Mouse (Mus musculus): Measurements from ENCODE around the gene Fanca. TPM values are rescaled to one million over a fixed set of nuclear protein-coding genes. Genes with fewer than 3 reads are reported as not detected.
A peak's percentile ranks its signal among the peaks of the same experiment; 100 is the strongest.

The Fanca gene
- polyA plus RNA-seq, 1 experiment from 2014 or later: 14.0 TPM

- no peak overlapping the region for H3K9ac ChIP-seq (replicated peaks)
- H3K4me3 ChIP-seq (replicated peaks): no peak overlapping the region
- ATAC-seq: no peak
- no peaks in the 10 kb centered on the region for H3K36me3 ChIP-seq
- H3K27ac ChIP-seq: no peak overlapping the region
- H3K4me1 ChIP-seq (replicated peaks): peaks cover 28% of the 10 kb centered on the region
- no peaks in the 10 kb centered on the region for H3K9me3 ChIP-seq
- 56% methylated on average over 5 of the region's 5 CpGs for WGBS
- no peak overlapping the region for H3K4me2 ChIP-seq (replicated peaks)
- H3K27me3 ChIP-seq: no peaks in the 10 kb centered on the region
Measured at GRCm38 (mm10) chr8:123329961-123330360, 11.6 kb upstream of the Fanca start.

- Histone ChIP-seq H3K9ac (replicated peaks) (no peak overlapping the region), H3K4me3 (replicated peaks) (no peak overlapping the region), H3K9me3 (no peaks in the 10 kb centered on the region), H3K4me1 (replicated peaks) (peaks cover 22% of the 10 kb centered on the region), H3K27me3 (no peaks in the 10 kb centered on the region), H3K4me2 (replicated peaks) (no peak overlapping the region), H3K27ac (no peak overlapping the region), H3K36me3 (no peaks in the 10 kb centered on the region)
- ATAC-seq: no peak
- WGBS: 93% methylated on average over 4 of the region's 4 CpGs
Measured at GRCm38 (mm10) chr8:123329350-123329749, 11.0 kb upstream of the Fanca start.

DNA sequence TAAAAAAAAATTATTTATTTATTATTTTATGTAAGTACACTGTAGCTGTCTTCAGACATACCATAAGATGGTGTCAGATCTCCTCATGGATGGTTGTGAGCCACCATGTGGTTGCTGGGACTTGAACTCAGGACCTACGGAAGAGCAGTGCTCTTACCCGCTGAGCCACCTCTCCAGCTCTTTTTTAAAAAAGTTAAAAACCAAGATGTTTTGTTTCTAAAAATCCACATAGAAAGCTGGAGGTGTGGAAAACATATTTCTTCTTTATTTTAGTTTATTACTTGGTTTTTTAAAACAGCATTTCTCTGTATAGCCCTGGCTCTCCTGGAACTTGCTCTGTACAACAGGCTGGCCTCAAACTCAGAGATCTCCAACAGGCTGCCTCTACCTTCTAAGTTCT is 10.2 kb upstream of the Fanca start:
- no peak overlapping the region for H3K4me2 ChIP-seq (replicated peaks)
- no peaks in the 10 kb centered on the region for H3K36me3 ChIP-seq
- H3K9ac ChIP-seq (replicated peaks): no peak overlapping the region
- no peak for ATAC-seq
- no peak overlapping the region for H3K4me3 ChIP-seq (replicated peaks)
- WGBS: 95% methylated on average over 2 of the region's 2 CpGs
- no peaks in the 10 kb centered on the region for H3K27me3 ChIP-seq
- no peak overlapping the region for H3K27ac ChIP-seq
- H3K9me3 ChIP-seq: no peaks in the 10 kb centered on the region
- H3K4me1 ChIP-seq (replicated peaks): peaks cover 14% of the 10 kb centered on the region

DNA sequence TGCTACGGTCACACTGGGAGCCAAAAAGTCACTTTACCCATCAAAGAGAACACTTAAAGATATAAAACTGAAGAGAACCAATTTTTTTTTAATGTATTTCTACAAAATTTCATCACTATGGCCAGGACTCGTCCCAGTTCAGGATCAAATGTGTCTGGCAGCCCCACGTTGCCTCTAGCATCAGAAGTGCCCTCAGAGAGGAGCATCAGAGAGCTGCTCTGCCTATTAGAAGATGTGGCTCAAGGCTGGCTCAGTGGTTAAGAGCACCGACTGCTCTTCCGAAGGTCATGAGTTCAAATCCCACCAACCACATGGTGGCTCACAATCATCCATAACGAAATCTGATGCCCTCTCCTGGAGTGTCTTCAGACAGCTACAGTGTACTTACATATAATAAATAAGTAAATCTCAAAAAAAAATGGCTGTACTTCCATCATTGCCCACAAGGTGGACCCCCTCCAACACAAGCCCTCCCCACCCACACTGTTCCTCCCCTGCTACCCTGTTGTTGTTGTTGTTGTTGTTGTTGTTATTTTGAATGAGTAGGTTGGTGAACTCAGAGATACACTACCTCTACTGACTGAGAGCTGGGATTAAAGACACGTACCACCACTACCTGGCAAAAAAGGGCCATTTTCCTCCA is 1.3 kb upstream of the Fanca start:
- Histone ChIP-seq H3K27ac (no peak overlapping the region), H3K4me2 (replicated peaks) (no peak overlapping the region), H3K4me1 (replicated peaks) (peaks cover 16% of the 10 kb centered on the region), H3K9me3 (no peaks in the 10 kb centered on the region), H3K27me3 (no peaks in the 10 kb centered on the region), H3K9ac (replicated peaks) (no peak overlapping the region), H3K36me3 (no peaks in the 10 kb centered on the region), H3K4me3 (replicated peaks) (no peak overlapping the region)
- ATAC-seq: no peak
- 48% methylated on average over 7 of the region's 7 CpGs for WGBS

- peak; percentile 89 for ATAC-seq
- H3K27me3 ChIP-seq: no peaks in the 10 kb centered on the region
- H3K9me3 ChIP-seq: no peaks in the 10 kb centered on the region
- 8% methylated on average over 21 of the region's 21 CpGs for WGBS
- H3K27ac ChIP-seq: no peak overlapping the region
- no peaks in the 10 kb centered on the region for H3K36me3 ChIP-seq
- peak overlapping the region; percentile 82 for H3K4me2 ChIP-seq (replicated peaks)
- H3K4me1 ChIP-seq (replicated peaks): peaks cover 16% of the 10 kb centered on the region
- peak overlapping the region; percentile 54 for H3K4me3 ChIP-seq (replicated peaks)
- peak overlapping the region; percentile 73 for H3K9ac ChIP-seq (replicated peaks)
Measured at GRCm38 (mm10) chr8:123317781-123318466, 452 bp downstream of the Fanca start.

DNA sequence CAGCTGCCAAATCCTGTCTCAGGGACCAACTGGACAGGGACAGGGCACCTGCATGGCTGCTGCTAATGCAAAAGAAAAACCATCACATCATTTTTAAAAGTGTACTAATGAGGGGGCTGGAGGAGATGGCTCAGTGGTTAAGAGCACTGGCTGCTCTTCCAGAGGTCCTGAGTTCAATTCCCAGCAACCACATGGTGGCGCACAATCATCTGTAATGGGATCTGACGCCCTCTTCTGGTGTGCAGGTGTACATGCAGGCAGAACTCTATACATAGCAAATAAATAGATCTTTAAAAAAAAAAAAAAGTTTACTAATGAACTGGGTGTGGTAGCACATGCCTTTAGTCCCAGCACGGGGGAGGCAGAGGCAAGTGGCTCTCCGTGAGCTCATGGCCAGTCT is 9.6 kb downstream of the Fanca start:
- 72% methylated on average over 4 of the region's 4 CpGs for WGBS
- Histone ChIP-seq H3K27me3 (no peaks in the 10 kb centered on the region), H3K4me3 (replicated peaks) (no peak overlapping the region), H3K9ac (replicated peaks) (no peak overlapping the region), H3K36me3 (peaks cover 17% of the 10 kb centered on the region), H3K4me2 (replicated peaks) (no peak overlapping the region), H3K9me3 (no peaks in the 10 kb centered on the region), H3K4me1 (replicated peaks) (no peaks in the 10 kb centered on the region), H3K27ac (no peak overlapping the region)
- ATAC-seq: no peak

- Histone ChIP-seq H3K9me3 (no peaks in the 10 kb centered on the region), H3K27me3 (no peaks in the 10 kb centered on the region), H3K9ac (replicated peaks) (no peak overlapping the region), H3K36me3 (0 out of 2 replicates have a peak, but pooled peaks cover 7% of the 10 kb centered on the region), H3K4me2 (replicated peaks) (no peak overlapping the region), H3K4me1 (replicated peaks) (no peaks in the 10 kb centered on the region), H3K27ac (no peak overlapping the region), H3K4me3 (replicated peaks) (no peak overlapping the region)
- no peak for ATAC-seq
- WGBS: 93% methylated on average over 11 of the region's 11 CpGs
Measured at GRCm38 (mm10) chr8:123298301-123298700, 20.1 kb downstream of the Fanca start.

DNA sequence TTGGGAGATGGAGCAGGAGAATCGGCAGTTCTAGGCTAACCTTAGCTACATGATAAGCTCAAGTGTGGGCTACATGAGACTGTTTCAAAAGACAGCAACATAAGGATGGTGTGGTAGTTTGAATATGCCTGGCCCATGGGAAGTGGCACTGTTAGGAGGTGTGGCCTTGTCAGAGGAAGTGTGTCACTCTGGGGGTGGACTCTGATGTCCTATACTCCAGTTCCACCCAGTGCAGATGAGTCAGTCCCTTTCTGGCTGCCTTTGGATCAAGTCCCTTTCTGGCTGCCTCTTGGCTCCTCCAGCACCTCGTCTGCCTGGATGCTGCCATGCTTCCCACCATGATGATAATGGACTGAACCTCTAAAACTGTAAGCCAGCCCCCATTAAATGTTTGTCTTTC is 25.6 kb downstream of the Fanca start:
- Histone ChIP-seq H3K4me1 (replicated peaks) (no peaks in the 10 kb centered on the region), H3K27ac (no peak overlapping the region), H3K9me3 (0 out of 2 replicates have a peak, but pooled peaks cover 2% of the 10 kb centered on the region), H3K4me3 (replicated peaks) (no peak overlapping the region), H3K36me3 (peaks cover 23% of the 10 kb centered on the region), H3K9ac (replicated peaks) (no peak overlapping the region), H3K4me2 (replicated peaks) (no peak overlapping the region), H3K27me3 (no peaks in the 10 kb centered on the region)
- 91% methylated on average over 2 of the region's 2 CpGs for WGBS
- ATAC-seq: no peak

- Histone ChIP-seq H3K4me3 (replicated peaks) (no peak overlapping the region), H3K9me3 (0 out of 2 replicates have a peak, but pooled peaks cover 2% of the 10 kb centered on the region), H3K36me3 (peaks cover 23% of the 10 kb centered on the region), H3K9ac (replicated peaks) (no peak overlapping the region), H3K4me1 (replicated peaks) (no peaks in the 10 kb centered on the region), H3K27ac (no peak overlapping the region), H3K27me3 (no peaks in the 10 kb centered on the region), H3K4me2 (replicated peaks) (no peak overlapping the region)
- ATAC-seq: no peak
- WGBS: 93% methylated on average over 3 of the region's 3 CpGs
Measured at GRCm38 (mm10) chr8:123292281-123292680, 26.1 kb downstream of the Fanca start.

GRCm38 (mm10) chr8:123291716-123292115 is 26.7 kb downstream of the Fanca start:
- H3K4me2 ChIP-seq (replicated peaks): no peak overlapping the region
- peaks cover 23% of the 10 kb centered on the region for H3K36me3 ChIP-seq
- no peaks in the 10 kb centered on the region for H3K27me3 ChIP-seq
- 0 out of 2 replicates have a peak, but pooled peaks cover 2% of the 10 kb centered on the region for H3K9me3 ChIP-seq
- no peak overlapping the region for H3K4me3 ChIP-seq (replicated peaks)
- no peak overlapping the region for H3K27ac ChIP-seq
- 87% methylated on average over 8 of the region's 8 CpGs for WGBS
- no peak for ATAC-seq
- no peaks in the 10 kb centered on the region for H3K4me1 ChIP-seq (replicated peaks)
- no peak overlapping the region for H3K9ac ChIP-seq (replicated peaks)

DNA sequence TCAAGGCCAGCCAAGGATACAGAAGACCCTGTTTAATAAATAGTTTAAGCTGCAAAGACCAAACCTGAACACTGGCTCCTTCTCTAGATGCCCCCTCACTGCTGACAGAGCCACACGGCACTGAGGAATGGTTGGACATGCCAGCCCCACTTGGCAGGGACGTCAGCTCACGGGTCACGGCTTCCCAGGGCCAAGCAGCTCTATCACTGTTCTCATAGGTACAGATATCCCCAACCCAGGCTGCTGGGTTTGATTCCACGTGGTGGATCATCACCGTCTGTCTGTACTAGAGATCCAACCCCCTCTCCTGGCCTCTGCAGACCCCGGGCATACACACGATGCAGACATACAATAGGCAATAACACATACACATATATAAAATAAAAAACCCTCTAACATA is 27.7 kb downstream of the Fanca start:
- H3K27ac ChIP-seq: no peak overlapping the region
- H3K4me1 ChIP-seq (replicated peaks): no peaks in the 10 kb centered on the region
- H3K4me3 ChIP-seq (replicated peaks): no peak overlapping the region
- H3K36me3 ChIP-seq: peaks cover 23% of the 10 kb centered on the region
- 97% methylated on average over 8 of the region's 8 CpGs for WGBS
- H3K27me3 ChIP-seq: no peaks in the 10 kb centered on the region
- no peak for ATAC-seq
- H3K9me3 ChIP-seq: 0 out of 2 replicates have a peak, but pooled peaks cover 2% of the 10 kb centered on the region
- no peak overlapping the region for H3K4me2 ChIP-seq (replicated peaks)
- H3K9ac ChIP-seq (replicated peaks): no peak overlapping the region

- Histone ChIP-seq H3K27me3 (no peaks in the 10 kb centered on the region), H3K9me3 (0 out of 2 replicates have a peak, but pooled peaks cover 2% of the 10 kb centered on the region)
- no peak for ATAC-seq
Measured at GRCm38 (mm10) chr8:123290166-123290565, 28.2 kb downstream of the Fanca start.

More at GRCm38 (mm10) chr8:123290166-123290565, 28.2 kb downstream of the Fanca start:
- H3K4me3 ChIP-seq (replicated peaks): no peak overlapping the region
- 67% methylated on average over 4 of the region's 4 CpGs for WGBS
- no peak overlapping the region for H3K27ac ChIP-seq
- H3K4me1 ChIP-seq (replicated peaks): no peaks in the 10 kb centered on the region
- no peak overlapping the region for H3K9ac ChIP-seq (replicated peaks)
- no peak overlapping the region for H3K4me2 ChIP-seq (replicated peaks)
- peaks cover 23% of the 10 kb centered on the region for H3K36me3 ChIP-seq

Measured in midbrain, embryonic 13.5 days (tissue).